Mouse (Mus musculus): ENCODE measurements around the gene Dbnl. TPM values are rescaled to one million over a fixed set of nuclear protein-coding genes. Genes with fewer than 3 reads are reported as not detected.

The Dbnl gene
- 91.3 TPM for polyA plus RNA-seq (2012; fragmentation: generic; extraction: Trizol)
- long read RNA-seq, experiment 1, transcript Dbnl-202 (13 exons, 2,295 nt), result minor isoform, 42 of 126 reads
- long read RNA-seq, experiment 1, transcript Dbnl-201 (13 exons, 1,638 nt), result minor isoform, 9 of 126 reads
- long read RNA-seq, experiment 1, transcript Dbnl-203 (13 exons, 2,001 nt), result major isoform, 44 of 126 reads
- long read RNA-seq, experiment 1, partial matches to known transcripts, result 14 of 126 reads
- long read RNA-seq, experiment 1, other reads (novel, unspliced or antisense), result 17 of 126 reads
- long read RNA-seq, experiment 2, transcript Dbnl-202 (13 exons, 2,295 nt), result minor isoform, 280 of 904 reads
- long read RNA-seq, experiment 2, transcript Dbnl-201 (13 exons, 1,638 nt), result minor isoform, 117 of 904 reads
- long read RNA-seq, experiment 2, transcript Dbnl-203 (13 exons, 2,001 nt), result major isoform, 447 of 904 reads
- long read RNA-seq, experiment 2, partial matches to known transcripts, result 5 of 904 reads
- long read RNA-seq, experiment 2, other reads (novel, unspliced or antisense), result 55 of 904 reads

DNA sequence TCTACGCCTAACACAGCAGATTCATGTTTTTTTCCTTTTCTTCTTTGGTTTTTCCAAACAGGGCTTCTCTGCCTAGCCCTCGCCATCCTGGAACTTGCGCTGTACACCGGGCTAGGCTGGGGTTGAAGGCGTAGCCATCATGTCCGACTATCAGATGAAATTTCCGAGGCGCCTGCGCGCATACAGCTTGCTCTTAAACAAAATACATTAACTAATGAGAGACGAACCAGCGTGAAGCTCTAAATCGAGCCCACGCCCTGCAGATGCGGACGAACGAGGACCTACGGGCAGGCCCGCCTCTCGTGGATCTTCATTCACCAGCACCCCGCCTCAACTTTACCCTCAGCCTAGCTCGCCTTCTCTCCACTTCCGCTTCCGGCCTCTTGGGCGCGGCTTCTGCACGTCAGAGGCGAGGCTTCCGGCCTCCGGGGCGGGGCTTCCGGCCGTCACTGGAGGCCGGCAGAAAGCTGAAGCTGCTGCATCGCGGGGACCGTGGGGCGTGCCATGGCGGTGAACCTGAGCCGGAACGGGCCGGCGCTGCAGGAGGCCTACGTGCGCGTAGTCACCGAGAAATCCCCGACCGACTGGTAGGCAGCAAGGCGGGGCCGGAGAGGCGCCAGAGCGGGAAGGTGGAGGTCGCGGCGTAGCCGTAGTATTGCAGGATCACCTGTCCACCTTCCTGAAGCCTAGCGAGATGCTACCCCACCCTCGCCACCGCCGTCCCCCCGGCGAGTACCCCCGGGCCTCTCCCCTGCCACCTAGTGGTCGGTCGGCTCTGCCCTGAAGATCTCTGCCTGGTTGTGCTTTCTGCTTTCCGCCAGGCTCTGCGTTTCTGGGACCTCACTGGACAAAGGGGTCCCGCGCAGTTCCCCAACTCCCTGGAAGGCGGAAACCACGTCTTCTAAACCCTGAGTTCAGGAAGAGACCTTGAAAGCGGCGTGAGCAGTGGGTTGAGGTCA lies at the start of gene Dbnl:
TSS of gene Dbnl (plus strand) at position 433 of the 959 bp plus-strand sequence.
- Histone ChIP-seq H3K4me3 (ENCODE audit: insufficient read depth, poor library complexity, severe bottlenecking) (peak within 1 kb of the TSS; percentile 89), H3K79me3 (ENCODE audit: low read depth) (peaks cover 13% of the 10 kb centered on the region), H3K36me3 (ENCODE audit: control insufficient read depth, insufficient read depth) (peaks cover 20% of the 10 kb centered on the region), H3K79me2 (ENCODE audit: control insufficient read depth, insufficient read depth) (peaks cover 40% of the 10 kb centered on the region), H3K27me3 (ENCODE audit: control insufficient read depth, insufficient read depth, insufficient read length) (no peaks in the 10 kb centered on the region), H3ac (ENCODE audit: control insufficient read depth, insufficient read length, low read depth) (peak within 1 kb of the TSS; percentile 85)
- no peak for TF ChIP-seq FOSL1 (IDR thresholded peaks at IDR 0.05; ENCODE audit: insufficient read depth, low read length, poor library complexity, severe bottlenecking)
- TF ChIP-seq CTCF (IDR thresholded peaks at IDR 0.05; ENCODE audit: control insufficient read depth, insufficient read depth, insufficient read length), result peak; percentile 86
- TF ChIP-seq MAX (IDR thresholded peaks at IDR 0.05), result peak; percentile 45

DNA sequence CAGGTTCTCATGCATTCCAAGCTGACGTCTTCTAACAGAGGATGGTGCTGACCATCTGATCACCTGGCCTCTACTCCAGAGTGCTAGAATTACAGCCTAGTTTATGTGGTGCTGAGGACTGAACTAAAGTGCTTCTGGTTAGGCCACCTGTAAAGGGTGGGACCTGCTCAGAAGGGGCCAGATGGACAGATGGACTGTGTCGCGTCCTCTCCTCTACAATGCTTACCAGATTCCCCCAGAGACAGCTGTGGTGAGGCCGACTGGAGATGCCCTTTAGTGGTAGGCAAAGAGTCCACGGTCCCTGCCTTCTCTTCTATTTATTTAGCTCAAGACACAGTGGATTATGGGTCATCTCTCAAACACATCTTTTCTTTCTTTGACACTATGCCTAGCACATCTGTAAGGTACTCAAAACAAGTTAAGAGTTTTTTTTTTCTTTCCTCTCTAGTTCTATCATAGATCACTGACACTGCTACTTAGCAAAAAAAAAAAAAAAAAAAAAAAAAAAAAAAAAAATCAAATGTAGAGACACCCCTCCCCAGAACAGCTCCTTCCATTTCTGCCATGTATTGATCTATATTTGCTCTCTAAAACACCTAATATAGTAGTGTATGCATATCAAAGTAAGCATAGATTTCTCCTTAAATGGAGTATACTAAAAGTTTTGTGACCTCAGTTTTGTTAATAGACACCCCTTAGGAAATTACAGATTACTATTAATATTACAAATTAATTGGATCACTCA lies 49.2 kb upstream of the Dbnl start:
- Histone ChIP-seq H3K36me3 (ENCODE audit: control insufficient read depth, insufficient read depth) (no peaks in the 10 kb centered on the region), H3K79me2 (ENCODE audit: control insufficient read depth, insufficient read depth) (peaks cover 80% of the 10 kb centered on the region), H3K79me3 (ENCODE audit: low read depth) (peaks cover 62% of the 10 kb centered on the region), H3ac (ENCODE audit: control insufficient read depth, insufficient read length, low read depth) (no peak overlapping the region), H3K27me3 (ENCODE audit: control insufficient read depth, insufficient read depth, insufficient read length) (no peaks in the 10 kb centered on the region), H3K4me3 (ENCODE audit: insufficient read depth, poor library complexity, severe bottlenecking) (no peak overlapping the region)
- TF ChIP-seq MYOG (IDR thresholded peaks at IDR 0.05; ENCODE audit: control insufficient read depth, extremely low read depth, insufficient read length) (no peak), CEBPB (IDR thresholded peaks at IDR 0.05; ENCODE audit: low read depth) (no peak), MYOD1 (IDR thresholded peaks at IDR 0.05; ENCODE audit: control insufficient read depth, insufficient read length, low read depth) (no peak), USF1 (IDR thresholded peaks at IDR 0.05; ENCODE audit: low read depth) (no peak), CTCF (IDR thresholded peaks at IDR 0.05; ENCODE audit: control insufficient read depth, insufficient read depth, insufficient read length) (no peak), MAX (IDR thresholded peaks at IDR 0.05) (no peak)

- H3K36me3 ChIP-seq (ENCODE audit: control insufficient read depth, insufficient read depth), result no peaks in the 10 kb centered on the region
- TF ChIP-seq MAX (IDR thresholded peaks at IDR 0.05) (no peak), MYOD1 (IDR thresholded peaks at IDR 0.05; ENCODE audit: control insufficient read depth, insufficient read length, low read depth) (no peak), FOSL1 (IDR thresholded peaks at IDR 0.05; ENCODE audit: insufficient read depth, low read length, poor library complexity, severe bottlenecking) (no peak), MYOG (IDR thresholded peaks at IDR 0.05; ENCODE audit: control insufficient read depth, extremely low read depth, insufficient read length) (no peak), CEBPB (IDR thresholded peaks at IDR 0.05; ENCODE audit: low read depth) (no peak), CTCF (IDR thresholded peaks at IDR 0.05; ENCODE audit: control insufficient read depth, insufficient read depth, insufficient read length) (no peak), USF1 (IDR thresholded peaks at IDR 0.05; ENCODE audit: low read depth) (no peak)
These were observed 48.4 kb upstream of the Dbnl start for GRCm38 (mm10) chr11:5739846-5740245.

GRCm38 (mm10) chr11:5740599-5740964 lies 47.7 kb upstream of the Dbnl start:
- Histone ChIP-seq H3K79me3 (ENCODE audit: low read depth) (peaks cover 48% of the 10 kb centered on the region), H3K27me3 (ENCODE audit: control insufficient read depth, insufficient read depth, insufficient read length) (no peaks in the 10 kb centered on the region), H3K4me3 (ENCODE audit: insufficient read depth, poor library complexity, severe bottlenecking) (peak overlapping the region; percentile 70), H3K36me3 (ENCODE audit: control insufficient read depth, insufficient read depth) (no peaks in the 10 kb centered on the region), H3K79me2 (ENCODE audit: control insufficient read depth, insufficient read depth) (peaks cover 65% of the 10 kb centered on the region), H3ac (ENCODE audit: control insufficient read depth, insufficient read length, low read depth) (peak overlapping the region; percentile 72)
- TF ChIP-seq USF1 (IDR thresholded peaks at IDR 0.05; ENCODE audit: low read depth) (no peak), CTCF (IDR thresholded peaks at IDR 0.05; ENCODE audit: control insufficient read depth, insufficient read depth, insufficient read length) (no peak), MAX (IDR thresholded peaks at IDR 0.05) (no peak), CEBPB (IDR thresholded peaks at IDR 0.05; ENCODE audit: low read depth) (no peak), FOSL1 (IDR thresholded peaks at IDR 0.05; ENCODE audit: insufficient read depth, low read length, poor library complexity, severe bottlenecking) (no peak), MYOD1 (IDR thresholded peaks at IDR 0.05; ENCODE audit: control insufficient read depth, insufficient read length, low read depth) (no peak), MYOG (IDR thresholded peaks at IDR 0.05; ENCODE audit: control insufficient read depth, extremely low read depth, insufficient read length) (no peak)

More at GRCm38 (mm10) chr11:5739846-5740245, 48.4 kb upstream of the Dbnl start:
- Histone ChIP-seq H3K79me3 (ENCODE audit: low read depth) (peaks cover 55% of the 10 kb centered on the region), H3K27me3 (ENCODE audit: control insufficient read depth, insufficient read depth, insufficient read length) (no peaks in the 10 kb centered on the region), H3K79me2 (ENCODE audit: control insufficient read depth, insufficient read depth) (peaks cover 72% of the 10 kb centered on the region), H3K4me3 (ENCODE audit: insufficient read depth, poor library complexity, severe bottlenecking) (peak overlapping the region; percentile 70), H3ac (ENCODE audit: control insufficient read depth, insufficient read length, low read depth) (peak overlapping the region; percentile 41)
